Mouse (Mus musculus) neural tube, embryonic 11.5 days (tissue): ENCODE results near the gene Slc7a14. TPM values are rescaled to one million over a fixed set of nuclear protein-coding genes. Genes with fewer than 3 reads are reported as not detected.
"Not testable (repeated sequence)": the region's sequence is repeated elsewhere in the genome, so short reads cannot be mapped to it uniquely, and the experiment has no call there.

Source experiments
- ATAC-seq: fragments of 200-750 bp; cut with Nextera tagmentation; 2 replicates; pipeline ENCODE4 v1.8.0; 2017; ENCODE audit warnings: moderate number of reproducible peaks, mild to moderate bottlenecking, moderate TSS enrichment, moderate library complexity; ENCODE audit not compliant: insufficient read depth, low FRiP score, low TSS enrichment
- DNase-seq: peaks from one replicate; pipeline ENCODE4 v3.0.0-alpha.2; 2015; ENCODE audit warnings: low spot score
- H3K27ac ChIP-seq: fragments of 300-500 bp; sonication (generic); 2 replicates; pipeline ENCODE4 v1.5.1; 2014; ENCODE audit warnings: low read depth, mild to moderate bottlenecking, low read length
- H3K27me3 ChIP-seq: fragments of 300-500 bp; sonication (generic); 2 replicates; pipeline ENCODE4 v1.6.1; 2014; ENCODE audit warnings: mild to moderate bottlenecking, low read length, mixed read lengths; ENCODE audit not compliant: control insufficient read depth, insufficient read depth
- H3K36me3 ChIP-seq: fragments of 300-500 bp; sonication (generic); 2 replicates; pipeline ENCODE4 v1.6.1; 2014; ENCODE audit warnings: mild to moderate bottlenecking, low read length, moderate library complexity, mixed read lengths; ENCODE audit not compliant: control insufficient read depth, insufficient read depth
- H3K4me1 ChIP-seq: fragments of 300-500 bp; sonication (generic); 2 replicates; pipeline ENCODE4 v1.6.1; 2014; ENCODE audit warnings: low read length, mixed read lengths; ENCODE audit not compliant: control insufficient read depth, insufficient read depth
- H3K4me2 ChIP-seq: fragments of 300-500 bp; sonication (generic); 2 replicates; pipeline ENCODE4 v1.6.1; 2014; ENCODE audit warnings: low read depth, mild to moderate bottlenecking, moderate library complexity
- H3K4me3 ChIP-seq: fragments of 300-500 bp; sonication (generic); 2 replicates; pipeline ENCODE4 v1.5.1; 2014; ENCODE audit warnings: low read depth, low read length
- H3K9ac ChIP-seq: fragments of 300-500 bp; sonication (generic); 2 replicates; pipeline ENCODE4 v1.6.1; 2014; ENCODE audit warnings: mild to moderate bottlenecking, low read length
- H3K9me3 ChIP-seq: fragments of 300-500 bp; sonication (generic); 2 replicates; pipeline ENCODE4 v1.6.1; 2016; ENCODE audit warnings: low read length; ENCODE audit not compliant: control insufficient read depth
- WGBS: fragments of 180-500 bp; shearing (Covaris S2); extraction: QIAGEN DNeasy Blood & Tissue Kit; methylation state at CpG from one replicate; pipeline ENCODE4 v1.1.7; 2014; 5-methylcytosine and 5-hydroxymethylcytosine counted together
- polyA plus RNA-seq: library from polyadenylated mRNA; unstranded; fragments of >200 nt; fragmentation: Nextera tagmentation; extraction: Ambion mirVana; gene quantifications from 2 replicates; pipeline ENCODE4 v1.2.1, GENCODE M21; 2014

The Slc7a14 gene
- polyA plus RNA-seq, 1 experiment from 2014 or later, result 1.5 TPM

- Histone ChIP-seq H3K4me1 (no peaks in the 10 kb centered on the region), H3K4me2 (peak overlapping the region; percentile 79), H3K36me3 (no peaks in the 10 kb centered on the region), H3K27ac (no peak overlapping the region), H3K4me3 (peak overlapping the region; percentile 50; the same call in 1 of the 2 replicates), H3K9ac (no peak overlapping the region), H3K9me3 (no peaks in the 10 kb centered on the region), H3K27me3 (peaks cover 6% of the 10 kb centered on the region)
- ATAC-seq (no peak), DNase-seq (peak; percentile 77)
- 3% methylated on average over 14 of the region's 14 CpGs for WGBS
These were observed 1.3 kb downstream of the Slc7a14 start for GRCm38 (mm10) chr3:31308906-31309305.

GRCm38 (mm10) chr3:31307936-31308335, 2.2 kb downstream of the Slc7a14 start:
- DNase-seq, result no peak
- Histone ChIP-seq H3K4me3 (no peak overlapping the region), H3K9me3 (no peaks in the 10 kb centered on the region), H3K36me3 (no peaks in the 10 kb centered on the region), H3K9ac (no peak overlapping the region), H3K27ac (no peak overlapping the region), H3K27me3 (peaks cover 6% of the 10 kb centered on the region), H3K4me2 (no peak overlapping the region), H3K4me1 (no peaks in the 10 kb centered on the region)
- WGBS, result 85% methylated on average over 6 of the region's 6 CpGs
- no peak for ATAC-seq

GRCm38 (mm10) chr3:31291673-31292602, 18.2 kb downstream of the Slc7a14 start:
- Histone ChIP-seq H3K27ac (no peak overlapping the region), H3K4me2 (no peak overlapping the region), H3K4me1 (no peaks in the 10 kb centered on the region), H3K4me3 (no peak overlapping the region), H3K36me3 (no peaks in the 10 kb centered on the region), H3K9me3 (no peaks in the 10 kb centered on the region), H3K27me3 (no peaks in the 10 kb centered on the region), H3K9ac (no peak overlapping the region)
- WGBS, result 72% methylated on average over 11 of the region's 11 CpGs
- no peak for DNase-seq
- ATAC-seq, result no peak; the same call in 1 of the 2 replicates

GRCm38 (mm10) chr3:31287421-31287948, 22.7 kb downstream of the Slc7a14 start:
- WGBS, result 82% methylated on average over 3 of the region's 3 CpGs
- H3K27me3 ChIP-seq, result no peaks in the 10 kb centered on the region

GRCm38 (mm10) chr3:31281116-31281515, 29.1 kb downstream of the Slc7a14 start:
- ATAC-seq (no peak), DNase-seq (no peak)
- H3K4me3 ChIP-seq, result no peak overlapping the region
- no peak overlapping the region for H3K9ac ChIP-seq
- no peak overlapping the region for H3K27ac ChIP-seq
- no peaks in the 10 kb centered on the region for H3K36me3 ChIP-seq
- no peaks in the 10 kb centered on the region for H3K27me3 ChIP-seq
- H3K4me1 ChIP-seq, result no peaks in the 10 kb centered on the region
- no peaks in the 10 kb centered on the region for H3K9me3 ChIP-seq
- H3K4me2 ChIP-seq, result no peak overlapping the region
- 87% methylated on average over 2 of the region's 2 CpGs for WGBS

More at GRCm38 (mm10) chr3:31287421-31287948, 22.7 kb downstream of the Slc7a14 start:
- no peaks in the 10 kb centered on the region for H3K36me3 ChIP-seq
- no peak overlapping the region for H3K27ac ChIP-seq
- H3K4me1 ChIP-seq, result no peaks in the 10 kb centered on the region
- no peak overlapping the region for H3K4me3 ChIP-seq
- no peak overlapping the region for H3K9ac ChIP-seq
- H3K9me3 ChIP-seq, result no peaks in the 10 kb centered on the region
- DNase-seq (no peak), ATAC-seq (no peak)
- H3K4me2 ChIP-seq, result no peak overlapping the region

GRCm38 (mm10) chr3:31274875-31275274, 35.3 kb downstream of the Slc7a14 start:
- no peak overlapping the region for H3K4me2 ChIP-seq
- 77% methylated on average over 2 of the region's 2 CpGs for WGBS
- no peak overlapping the region for H3K4me3 ChIP-seq
- H3K4me1 ChIP-seq, result no peaks in the 10 kb centered on the region
- DNase-seq, result no peak
- no peaks in the 10 kb centered on the region for H3K27me3 ChIP-seq
- H3K27ac ChIP-seq, result no peak overlapping the region
- H3K9ac ChIP-seq, result no peak overlapping the region
- ATAC-seq, result no peak
- H3K36me3 ChIP-seq, result no peaks in the 10 kb centered on the region
- no peaks in the 10 kb centered on the region for H3K9me3 ChIP-seq

- not testable (repeated sequence) for H3K9ac ChIP-seq, H3K4me2 ChIP-seq, DNase-seq, H3K4me3 ChIP-seq, H3K27ac ChIP-seq, H3K27me3 ChIP-seq, H3K36me3 ChIP-seq, ATAC-seq, H3K9me3 ChIP-seq, H3K4me1 ChIP-seq
These were observed 36.9 kb downstream of the Slc7a14 start for GRCm38 (mm10) chr3:31273247-31273646.

GRCm38 (mm10) chr3:31272635-31273034, 37.5 kb downstream of the Slc7a14 start:
- Histone ChIP-seq H3K4me2 (no peak overlapping the region), H3K27me3 (no peaks in the 10 kb centered on the region), H3K36me3 (no peaks in the 10 kb centered on the region), H3K9ac (no peak overlapping the region), H3K4me1 (no peaks in the 10 kb centered on the region), H3K4me3 (no peak overlapping the region), H3K27ac (no peak overlapping the region), H3K9me3 (no peaks in the 10 kb centered on the region)
- 67% methylated on average over 2 of the region's 2 CpGs for WGBS
- no peak for ATAC-seq
- no peak for DNase-seq
